Mouse (Mus musculus): ENCODE measurements around the gene Map3k19.

Gene Map3k19

GRCm38 (mm10) chr1:127854486-127855222, at the start of gene Map3k19:
Gene Map3k19, minus strand, starts transcription at chr1:127855031.
- in situ Hi-C loops (cut with MboI, MseI): no loop called here

GRCm38 (mm10) chr1:127899401-127899800, 44.6 kb upstream of the Map3k19 start:
- in situ Hi-C loops (cut with MboI, MseI): no loop called here

GRCm38 (mm10) chr1:127869276-127869675, 14.4 kb upstream of the Map3k19 start:
- in situ Hi-C loops (cut with MboI, MseI): no loop called here

GRCm38 (mm10) chr1:127868300-127869261, 13.8 kb upstream of the Map3k19 start, which contains the start of gene Rab3gap1:
Gene Rab3gap1, plus strand, starts transcription at chr1:127868773.
- in situ Hi-C loops (cut with MboI, MseI): no loop called here

- in situ Hi-C loops (cut with MboI, MseI): no loop called here
These were observed 9.0 kb upstream of the Map3k19 start for GRCm38 (mm10) chr1:127863806-127864205.

DNA sequence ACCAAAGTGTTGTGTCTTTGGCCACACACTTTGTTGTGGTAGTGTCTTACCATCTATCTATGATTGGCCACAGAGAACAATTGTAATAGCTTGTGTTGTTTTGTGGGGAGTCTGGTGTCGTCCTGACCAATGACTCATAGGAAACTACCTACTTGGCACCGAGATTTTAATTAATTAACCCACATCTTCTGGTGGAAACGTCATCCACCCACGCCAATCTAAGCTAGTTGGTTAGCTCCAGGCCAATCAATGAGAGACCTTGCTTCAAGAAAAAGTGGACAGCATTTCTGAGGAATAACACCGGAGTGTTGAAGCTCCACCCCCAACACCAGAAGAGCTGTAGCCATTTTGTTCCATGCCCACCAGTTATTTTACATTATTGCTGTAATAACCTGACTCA, 7.1 kb upstream of the Map3k19 start:
- in situ Hi-C loops (cut with MboI, MseI): no loop called here

DNA sequence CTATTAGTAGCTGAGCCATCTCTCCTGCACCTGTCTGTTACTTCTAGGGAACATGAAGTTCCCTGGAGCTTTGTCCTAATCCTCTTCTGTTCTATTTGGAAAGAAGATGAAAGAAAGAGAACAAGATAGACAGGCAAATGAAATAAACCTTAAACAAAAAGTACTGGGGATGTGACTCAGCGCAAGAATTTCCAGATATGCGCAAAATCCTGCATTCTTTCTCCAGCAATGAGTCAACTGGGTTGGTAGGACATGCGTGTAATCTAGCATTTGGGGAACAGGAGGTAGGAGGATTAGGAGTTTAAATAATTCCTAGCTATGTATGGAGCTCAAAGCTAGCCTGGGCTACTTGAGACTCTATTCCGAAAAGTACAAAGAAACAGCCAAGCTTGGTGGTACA, 5.7 kb upstream of the Map3k19 start:
- in situ Hi-C loops (cut with MboI, MseI): no loop called here

GRCm38 (mm10) chr1:127859799-127860400, 5.1 kb upstream of the Map3k19 start:
- in situ Hi-C loops (cut with MboI, MseI): no loop called here

GRCm38 (mm10) chr1:127858945-127859648, 4.3 kb upstream of the Map3k19 start:
- in situ Hi-C loops (cut with MboI, MseI): no loop called here

GRCm38 (mm10) chr1:127850075-127850610, 4.7 kb downstream of the Map3k19 start:
- in situ Hi-C loops (cut with MboI, MseI): no loop called here

GRCm38 (mm10) chr1:127845472-127845871, 9.4 kb downstream of the Map3k19 start:
- in situ Hi-C loops (cut with MboI, MseI): no loop called here

DNA sequence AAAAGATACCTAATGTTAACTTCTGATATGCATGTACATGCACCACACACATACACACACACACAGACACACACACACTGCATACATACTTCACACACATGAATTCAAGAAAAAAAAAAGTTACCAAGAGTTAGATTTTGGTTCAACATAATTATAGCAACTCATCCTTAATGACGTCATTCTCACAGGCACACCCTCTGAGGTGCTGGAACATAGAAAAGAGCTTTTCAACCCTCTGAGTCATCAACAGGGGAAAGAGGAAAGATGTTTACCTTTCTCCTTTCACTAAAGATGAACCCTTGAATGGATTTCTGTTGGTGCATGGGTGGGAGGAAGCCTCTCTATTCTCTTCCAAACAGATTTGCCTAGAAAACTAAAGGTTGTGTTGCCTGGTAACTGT, 16.2 kb downstream of the Map3k19 start:
- in situ Hi-C loops (cut with MboI, MseI): no loop called here

GRCm38 (mm10) chr1:127836619-127837018, 18.2 kb downstream of the Map3k19 start:
- in situ Hi-C loops (cut with MboI, MseI): no loop called here

DNA sequence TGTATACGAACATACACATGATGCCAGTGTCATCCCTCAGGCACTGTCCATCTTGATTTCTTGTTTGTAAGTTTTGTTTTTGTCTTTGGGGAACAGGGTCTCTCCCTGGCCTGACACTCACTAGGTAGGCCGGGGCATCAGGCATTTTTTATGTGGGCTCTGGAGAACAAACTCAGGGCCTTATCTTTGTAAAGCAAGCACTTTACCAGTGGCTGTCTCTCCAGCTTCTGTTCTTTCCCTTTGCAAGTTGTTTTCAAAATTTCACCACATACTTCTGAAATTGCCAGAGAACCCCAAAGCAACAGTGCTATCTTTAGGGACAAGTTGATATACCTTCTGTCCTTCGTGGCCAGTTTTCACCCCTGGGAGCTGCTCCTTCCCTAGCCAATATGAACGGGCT, 20.6 kb downstream of the Map3k19 start:
- in situ Hi-C loops (cut with MboI, MseI): loop anchor here (5.0 kb wide), 1 partner anchor 83 kb away; no protein-coding TSS in a partner anchor

DNA sequence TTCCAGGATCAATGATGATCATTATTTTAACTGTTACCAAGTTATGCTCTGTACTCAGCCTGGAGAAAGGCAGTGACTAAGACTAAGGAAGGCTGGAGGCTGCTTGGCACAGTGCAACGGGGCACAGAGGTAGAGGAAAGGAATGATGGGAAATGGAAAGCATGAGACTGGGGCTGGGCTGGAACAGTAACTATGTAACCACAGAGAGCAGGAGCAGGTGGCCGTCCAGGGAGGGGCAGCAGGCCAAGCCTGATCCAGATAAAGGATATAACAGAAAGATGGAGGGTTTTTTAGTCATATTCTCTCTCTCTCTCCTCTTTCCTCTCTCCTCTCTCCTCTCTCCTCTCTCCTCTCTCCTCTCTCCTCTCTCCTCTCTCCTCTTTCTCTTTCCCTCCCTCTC, 21.1 kb downstream of the Map3k19 start:
- in situ Hi-C loops (cut with MboI, MseI): loop anchor here (5.0 kb wide), 1 partner anchor 84 kb away; no protein-coding TSS in a partner anchor

DNA sequence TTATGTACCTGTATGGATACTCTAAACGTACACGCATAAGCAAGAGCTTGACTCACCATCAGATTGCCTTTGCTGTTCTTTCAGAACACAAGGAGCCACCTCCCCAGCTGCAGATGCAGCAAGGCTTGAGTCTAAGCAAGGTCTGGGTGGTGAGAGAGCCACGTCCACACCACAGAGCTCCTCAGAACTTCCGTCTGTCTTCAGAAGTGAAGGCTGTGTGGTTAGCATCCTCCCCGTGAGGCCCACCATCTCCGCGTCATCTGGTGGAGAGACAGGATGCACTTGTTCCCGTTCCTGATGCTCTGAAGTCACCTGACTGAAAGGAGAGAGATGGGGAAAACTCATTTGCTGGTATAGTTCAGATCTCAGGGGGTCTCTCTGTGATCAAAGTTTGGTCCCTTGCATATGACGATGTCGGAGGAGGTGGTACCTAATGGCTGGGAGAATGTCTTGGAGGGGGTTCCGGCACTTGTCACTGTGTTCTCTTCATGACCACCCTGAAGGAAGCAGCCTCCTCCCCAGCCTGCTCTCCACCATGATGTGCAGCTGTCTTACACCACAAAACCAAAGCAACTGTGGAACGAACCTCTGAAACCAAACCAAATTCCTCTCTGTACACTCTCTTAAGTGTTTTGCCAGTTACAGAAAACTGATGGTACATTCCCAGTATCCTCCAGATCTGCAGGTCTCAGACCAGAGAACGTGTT, 24.5 kb downstream of the Map3k19 start:
- in situ Hi-C loops (cut with MboI, MseI): loop anchor here (5.0 kb wide), 1 partner anchor 87 kb away; no protein-coding TSS in a partner anchor

DNA sequence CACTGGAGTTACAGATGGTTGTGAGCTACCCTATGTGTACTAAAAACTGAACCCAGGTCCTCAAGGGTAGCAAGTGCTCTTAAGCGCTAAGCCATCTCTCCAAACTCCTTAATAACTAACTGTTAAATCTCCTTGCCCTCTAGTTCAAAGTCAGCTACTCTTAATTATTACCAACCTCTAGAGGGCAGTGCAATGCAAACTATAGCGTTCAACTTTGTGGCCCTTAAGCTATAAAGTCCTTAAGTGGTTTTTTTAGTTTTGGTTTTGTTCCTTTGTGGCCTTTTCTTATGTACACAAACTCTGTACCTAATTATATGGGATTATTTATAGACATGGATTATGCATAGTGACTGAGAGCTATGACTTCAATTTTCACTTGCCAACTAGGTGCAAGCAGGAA, 27.5 kb downstream of the Map3k19 start:
- in situ Hi-C loops (cut with MboI, MseI): no loop called here

DNA sequence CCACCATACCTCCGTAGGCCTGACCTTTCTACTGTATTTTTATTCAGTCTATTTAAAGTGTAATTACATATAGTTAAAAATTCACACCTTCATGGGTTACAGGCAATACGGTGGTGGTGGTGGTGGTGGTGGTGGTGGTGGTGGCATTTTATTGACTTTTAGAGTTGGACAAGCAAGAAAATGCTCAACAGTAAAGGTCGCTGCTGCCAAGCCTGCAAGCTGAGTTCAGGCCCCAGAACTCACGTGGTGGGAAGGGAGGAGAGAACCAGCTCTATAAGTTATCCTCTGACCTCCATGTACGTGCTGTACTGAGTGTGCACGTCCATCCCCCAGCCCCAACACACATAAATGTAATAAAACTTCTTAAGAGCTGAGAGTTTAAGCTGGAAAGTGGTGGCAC, 38.5 kb downstream of the Map3k19 start:
- in situ Hi-C loops (cut with MboI, MseI): no loop called here

GRCm38 (mm10) chr1:127812929-127813328, 41.9 kb downstream of the Map3k19 start:
- in situ Hi-C loops (cut with MboI, MseI): no loop called here

GRCm38 (mm10) chr1:127808671-127809070, 46.2 kb downstream of the Map3k19 start:
- in situ Hi-C loops (cut with MboI, MseI): no loop called here
